8 mouse cellular contexts compared by ENCODE assay signal in genomic region chr2:145588009-145588737, GRCm38 (mm10).
DNase-seq lines count a peak whose midpoint lies in the region; ATAC-seq and TF ChIP-seq lines count a peak whose summit lies in the region.

No protein-coding gene starts in this region.

- WGBS in cerebellum, adult 2 months = 57% methylated on average over 8 of the region's 8 CpGs
- WGBS in intestine, postnatal 0 days = 58% methylated on average over 8 of the region's 8 CpGs
- 72% methylated on average over 8 of the region's 8 CpGs for WGBS in midbrain, embryonic 15.5 days

- H3K4me3 ChIP-seq in cerebellum, adult 2 months (replicated peaks; ENCODE audit: insufficient read depth, low read depth, low read length) = no peak overlapping the region
- H3K4me3 ChIP-seq in intestine, postnatal 0 days (ENCODE audit: low read depth, low read length) = no peak overlapping the region
- H3K4me3 ChIP-seq in midbrain, embryonic 15.5 days = no peak overlapping the region

- no peaks in the 10 kb centered on the region for H3K27me3 ChIP-seq in cerebellum, adult 2 months (ENCODE audit: control insufficient read depth, insufficient read depth, low read length)
- H3K27me3 ChIP-seq in intestine, postnatal 0 days (replicated peaks; ENCODE audit: control insufficient read depth, insufficient read depth, low read length) = no peaks in the 10 kb centered on the region
- H3K27me3 ChIP-seq in midbrain, embryonic 15.5 days (replicated peaks) = no peaks in the 10 kb centered on the region

- peak; percentile 91 for ATAC-seq in frontal cortex, adult (ENCODE audit: low TSS enrichment)
- ATAC-seq in intestine, postnatal 0 days = no peak
- peak; percentile 89 for ATAC-seq in midbrain, embryonic 15.5 days (replicated peaks)

- peak; percentile 39 for DNase-seq in urinary bladder, postnatal 14 days (ENCODE audit: low spot score)
- no peak for DNase-seq in urinary bladder, postnatal 10 days (ENCODE audit: low spot score)
- peak; percentile 60 to 66 for DNase-seq in cerebellum, adult 2 months
- DNase-seq in left cerebral cortex, postnatal 36 days (ENCODE audit: low spot score in 2 of 2) = peak; percentile 60 to 64
- DNase-seq in thymus, postnatal 25 days = peak; percentile 22

- H3K27ac ChIP-seq in cerebellum, adult 2 months (ENCODE audit: insufficient read depth, low read length) = no peak overlapping the region
- H3K27ac ChIP-seq in intestine, postnatal 0 days (ENCODE audit: low read depth, low read length) = no peak overlapping the region
- H3K27ac ChIP-seq in midbrain, embryonic 15.5 days = no peak overlapping the region

- no peaks in the 10 kb centered on the region for H3K36me3 ChIP-seq in intestine, postnatal 0 days (ENCODE audit: control insufficient read depth, insufficient read depth)
- H3K36me3 ChIP-seq in midbrain, embryonic 15.5 days (replicated peaks) = no peaks in the 10 kb centered on the region

- H3K4me1 ChIP-seq in cerebellum, adult 2 months (ENCODE audit: control insufficient read depth, insufficient read depth, low read length) = no peaks in the 10 kb centered on the region
- H3K4me1 ChIP-seq in intestine, postnatal 0 days (replicated peaks; ENCODE audit: control insufficient read depth, insufficient read depth, low read length) = no peaks in the 10 kb centered on the region
- no peaks in the 10 kb centered on the region for H3K4me1 ChIP-seq in midbrain, embryonic 15.5 days

- no peak for TF ChIP-seq POLR2A in cerebellum, adult 2 months (IDR thresholded peaks at IDR 0.05; ENCODE audit: borderline replicate concordance, insufficient read depth, low read length)

- intact Hi-C loops in left cerebral cortex, postnatal 36 days (cut with DNase I) = loop anchor here (2.0 to 5.0 kb wide), 4 partner anchors 31 to 951 kb away; no protein-coding TSS in a partner anchor

- no peak overlapping the region for H3K4me2 ChIP-seq in intestine, postnatal 0 days (replicated peaks; ENCODE audit: low read depth)
- H3K4me2 ChIP-seq in midbrain, embryonic 15.5 days = no peak overlapping the region

- H3K9ac ChIP-seq in intestine, postnatal 0 days (ENCODE audit: low read depth, low read length) = no peak overlapping the region
- no peak overlapping the region for H3K9ac ChIP-seq in midbrain, embryonic 15.5 days

- TF ChIP-seq CTCF in cerebellum, adult 2 months (IDR thresholded peaks at IDR 0.05; ENCODE audit: borderline replicate concordance, insufficient read depth, low read depth, low read length) = peak; percentile 66; the same call in 1 of the 2 replicates
- TF ChIP-seq CTCF in intestine, postnatal 0 days (IDR thresholded peaks at IDR 0.05; ENCODE audit: low read depth) = peak; percentile 92

- H3K9me3 ChIP-seq in intestine, postnatal 0 days (ENCODE audit: control insufficient read depth) = no peaks in the 10 kb centered on the region
- H3K9me3 ChIP-seq in midbrain, embryonic 15.5 days = no peaks in the 10 kb centered on the region
